Mouse (Mus musculus) bone marrow macrophage, adult 2 months (primary cell): ENCODE data around the gene Tmem156.

Source experiments
- CTCF ChIP-seq: IDR thresholded peaks from 2 replicates; pipeline ENCODE4 v1.5.1; 2012; ENCODE audit warnings: low read depth, mild to moderate bottlenecking, low read length, moderate library complexity
- POLR2A ChIP-seq: IDR thresholded peaks from 2 replicates; pipeline ENCODE4 v1.6.1; 2012; ENCODE audit warnings: mild to moderate bottlenecking, low read depth, low read length, borderline replicate concordance

DNA sequence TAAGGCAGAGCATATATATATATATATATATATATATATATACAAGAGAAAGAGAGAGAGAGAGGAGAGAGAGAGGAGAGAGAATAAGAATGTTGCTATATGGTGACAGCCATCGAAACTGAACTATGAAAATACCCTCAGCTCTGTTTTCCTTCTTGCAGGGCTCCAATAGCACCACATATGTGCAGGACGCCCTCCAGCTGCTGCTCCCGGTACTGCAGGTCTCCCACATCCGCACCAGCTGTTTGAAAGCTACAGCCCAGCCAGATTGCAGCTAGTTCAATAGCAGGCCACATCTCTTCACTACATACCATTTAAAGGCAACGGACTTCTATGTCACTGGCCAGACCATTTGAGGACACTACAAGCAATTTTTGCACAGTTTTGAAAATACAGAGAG, 51.5 kb downstream of the Tmem156 start:
- TF ChIP-seq POLR2A (no peak), CTCF (peak; percentile 21; the same call in 1 of the 2 replicates)
